Mouse (Mus musculus) sigmoid colon, adult 10 weeks (tissue): ENCODE data around the gene Olfr1495. TPM values are rescaled to one million over a fixed set of nuclear protein-coding genes. Genes with fewer than 3 reads are reported as not detected.

Experiments
- polyA plus RNA-seq: library from polyadenylated mRNA; stranded (reverse); fragments of 350-450 nt; fragmentation: Illumina TruSeq; extraction: RNeasy Lipid Tissue Mini Kit (QIAGEN cat#74804); gene quantifications from one replicate; pipeline ENCODE4 v1.2.3, GENCODE M21; 2014; ENCODE audit warnings: low read depth, low replicate concordance

The Olfr1495 gene
- polyA plus RNA-seq = not detected

DNA sequence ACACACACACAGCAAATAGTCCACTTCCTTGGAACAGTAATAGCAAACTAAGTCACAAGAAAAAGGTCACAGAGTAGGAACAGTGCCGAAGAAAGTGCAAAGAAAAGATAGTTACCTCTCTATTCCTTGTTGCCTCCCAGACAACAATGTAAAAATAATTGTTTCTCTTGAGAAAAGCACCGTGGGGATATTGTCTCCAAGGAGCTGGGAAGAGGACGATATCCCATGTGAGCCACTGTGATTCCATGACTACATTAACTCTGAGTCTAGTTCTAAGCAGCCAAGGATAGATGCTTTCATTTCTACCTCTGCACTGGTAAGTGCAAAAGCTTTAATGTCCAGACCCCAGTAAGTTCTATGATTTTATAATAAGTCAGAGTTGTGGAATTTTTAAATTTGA is at the start of gene Olfr1495:
TSS of gene Olfr1495 (plus strand) at position 301 of the 400 bp plus-strand sequence.

DNA sequence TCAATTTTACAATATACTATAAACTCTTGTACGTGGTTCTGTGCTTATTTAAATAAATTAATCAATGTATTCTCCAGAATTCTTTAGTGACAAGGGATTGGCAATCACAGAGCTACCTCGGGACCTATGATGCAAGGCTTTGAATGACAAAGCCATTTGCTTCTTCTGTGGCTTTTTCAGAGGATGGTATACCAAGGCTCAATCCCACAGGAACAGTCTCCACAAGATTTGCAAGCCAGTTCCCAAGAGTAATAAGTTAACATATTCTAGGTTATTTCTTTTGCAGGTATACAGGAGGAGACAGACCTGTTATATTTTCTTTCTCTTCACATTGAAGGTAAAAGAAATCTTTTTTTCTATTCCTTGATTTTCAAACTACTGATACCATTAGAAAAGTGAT is 41.4 kb upstream of the Olfr1495 start, which contains the start of gene Olfr1493-ps1:
TSS of gene Olfr1493-ps1 (plus strand) at position 301 of the 400 bp plus-strand sequence.

GRCm38 (mm10) chr19:13739428-13739827 is 25.0 kb upstream of the Olfr1495 start, which contains the start of gene Olfr1494:
Olfr1494 (plus strand) TSS chr19:13739728.

DNA sequence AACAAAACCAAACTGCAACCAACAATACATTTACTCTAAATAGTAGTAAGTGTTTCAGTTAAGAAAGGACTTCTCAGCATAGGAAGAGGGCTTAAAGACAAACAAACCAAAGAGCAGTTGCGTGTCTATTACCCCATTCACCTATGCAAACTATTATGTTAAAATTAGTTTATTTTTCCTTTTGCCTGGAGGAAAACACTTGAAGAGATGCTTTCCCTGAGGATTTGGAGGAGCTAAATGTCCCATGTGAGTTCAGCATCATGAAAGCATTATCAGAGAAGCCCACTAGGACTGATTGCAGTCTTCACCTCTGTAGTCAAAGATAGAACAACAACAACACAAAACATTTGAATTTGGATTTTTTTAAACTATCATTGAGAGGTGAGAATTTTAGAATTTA is 13.2 kb downstream of the Olfr1495 start, which contains the start of gene Olfr1496:
TSS of gene Olfr1496 (plus strand) at position 301 of the 400 bp plus-strand sequence.

GRCm38 (mm10) chr19:13798102-13798501 is 33.7 kb downstream of the Olfr1495 start, which contains the start of gene Olfr1497:
Olfr1497 (minus strand) TSS chr19:13798202.

DNA sequence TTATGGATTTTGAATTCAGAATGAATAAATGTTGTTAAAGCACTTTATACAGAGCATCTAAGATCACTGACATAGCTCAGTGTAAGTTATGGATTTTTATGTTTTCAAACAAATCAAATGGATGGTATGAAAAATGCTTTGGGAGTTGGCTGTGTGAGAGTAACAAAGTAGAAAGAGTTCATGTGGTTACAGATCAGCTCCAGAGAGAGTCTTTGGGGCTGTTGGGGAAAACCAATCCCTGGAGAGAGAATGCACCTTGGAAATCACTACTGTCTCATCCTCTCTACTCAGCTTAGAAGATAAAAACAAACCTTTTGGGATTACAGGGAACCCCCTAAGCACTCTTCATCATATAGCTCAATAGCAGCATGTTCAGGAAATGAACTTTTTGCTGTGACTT is 54.9 kb downstream of the Olfr1495 start, which contains the start of gene Olfr1499:
TSS of gene Olfr1499 (minus strand) at position 101 of the 400 bp plus-strand sequence.

Other genes starting within 250 kb of the Olfr1495 start
- not detected for gene Olfr1480, start 236.7 kb upstream of the Olfr1495 start, polyA plus RNA-seq
- gene Olfr1484, start 181.1 kb upstream of the Olfr1495 start, polyA plus RNA-seq = not detected
- not detected for gene Olfr1487, start 147.2 kb upstream of the Olfr1495 start, polyA plus RNA-seq
- not detected for gene Olfr1489, start 133.0 kb upstream of the Olfr1495 start, polyA plus RNA-seq
- gene Olfr1490, start 113.5 kb upstream of the Olfr1495 start, polyA plus RNA-seq = not detected
- gene Olfr1491, start 67.3 kb upstream of the Olfr1495 start, polyA plus RNA-seq = not detected
- not detected for gene Olfr1493-ps1, start 41.3 kb upstream of the Olfr1495 start, polyA plus RNA-seq
- not detected for gene Olfr1494, start 24.9 kb upstream of the Olfr1495 start, polyA plus RNA-seq
- gene Olfr1496, start 13.3 kb downstream of the Olfr1495 start, polyA plus RNA-seq = not detected
- not detected for gene Olfr1497, start 33.6 kb downstream of the Olfr1495 start, polyA plus RNA-seq
- gene Olfr1499, start 54.8 kb downstream of the Olfr1495 start, polyA plus RNA-seq = not detected
- gene Olfr1500, start 65.9 kb downstream of the Olfr1495 start, polyA plus RNA-seq = not detected
- gene Olfr1501, start 86.1 kb downstream of the Olfr1495 start, polyA plus RNA-seq = not detected
- gene Olfr1502, start 97.2 kb downstream of the Olfr1495 start, polyA plus RNA-seq = not detected
- not detected for gene Olfr1504, start 133.3 kb downstream of the Olfr1495 start, polyA plus RNA-seq
- not detected for gene Olfr1505, start 148.9 kb downstream of the Olfr1495 start, polyA plus RNA-seq